ENCODE assay signal across 11 mouse cellular contexts in genomic region chr1:59317397-59317796, GRCm38 (mm10).
"Had no signal": no experiment of that assay in that cellular context is flagged by ENCODE, and none has a peak within 500 bp of the region (broad histone marks: within the 10 kb centered on the region; RNA-seq: fewer than 3 reads in every experiment).

No protein-coding gene starts in this region.

- DNase-seq: layer of hippocampus, postnatal 36 days; spleen, adult 18-20 months; thymus, adult 18-20 months had no signal

- H3K9me3 ChIP-seq: limb, embryonic 13.5 days; liver, embryonic 12.5 days; megakaryocyte, embryonic 14.5 days; midbrain, embryonic 15.5 days; neural tube, embryonic 12.5 days had no signal

- H3K27ac ChIP-seq: kidney, postnatal 0 days; limb, embryonic 13.5 days; liver, embryonic 12.5 days; midbrain, embryonic 15.5 days; neural tube, embryonic 12.5 days had no signal

- H3K4me3 ChIP-seq: limb, embryonic 13.5 days; liver, embryonic 12.5 days; megakaryocyte, embryonic 14.5 days; midbrain, embryonic 15.5 days; neural tube, embryonic 12.5 days had no signal

- H3K36me3 ChIP-seq: limb, embryonic 13.5 days; liver, embryonic 12.5 days; midbrain, embryonic 15.5 days; neural tube, embryonic 12.5 days had no signal

- H3K4me2 ChIP-seq: liver, embryonic 12.5 days; midbrain, embryonic 11.5 days; neural tube, embryonic 12.5 days had no signal

- H3K9ac ChIP-seq: limb, embryonic 13.5 days; liver, embryonic 12.5 days; lung, embryonic 14.5 days; midbrain, embryonic 15.5 days; neural tube, embryonic 12.5 days had no signal

- H3K27me3 ChIP-seq: liver, embryonic 12.5 days; neural tube, embryonic 12.5 days had no signal

- ATAC-seq: liver, embryonic 12.5 days; midbrain, embryonic 15.5 days had no signal
